Mouse (Mus musculus) right cerebral cortex, adult 2 months (tissue): Measurements from ENCODE around the gene Fkbp5.
A peak's percentile ranks its signal among the peaks of the same experiment; 100 is the strongest.

ENCODE experiments used
- DNase-seq, 2 experiments: peaks; one replicate each; pipeline ENCODE4 v3.0.0; 2021 to 2022; ENCODE audit warnings: low spot score in 2 of 2

Fkbp5 gene

DNA sequence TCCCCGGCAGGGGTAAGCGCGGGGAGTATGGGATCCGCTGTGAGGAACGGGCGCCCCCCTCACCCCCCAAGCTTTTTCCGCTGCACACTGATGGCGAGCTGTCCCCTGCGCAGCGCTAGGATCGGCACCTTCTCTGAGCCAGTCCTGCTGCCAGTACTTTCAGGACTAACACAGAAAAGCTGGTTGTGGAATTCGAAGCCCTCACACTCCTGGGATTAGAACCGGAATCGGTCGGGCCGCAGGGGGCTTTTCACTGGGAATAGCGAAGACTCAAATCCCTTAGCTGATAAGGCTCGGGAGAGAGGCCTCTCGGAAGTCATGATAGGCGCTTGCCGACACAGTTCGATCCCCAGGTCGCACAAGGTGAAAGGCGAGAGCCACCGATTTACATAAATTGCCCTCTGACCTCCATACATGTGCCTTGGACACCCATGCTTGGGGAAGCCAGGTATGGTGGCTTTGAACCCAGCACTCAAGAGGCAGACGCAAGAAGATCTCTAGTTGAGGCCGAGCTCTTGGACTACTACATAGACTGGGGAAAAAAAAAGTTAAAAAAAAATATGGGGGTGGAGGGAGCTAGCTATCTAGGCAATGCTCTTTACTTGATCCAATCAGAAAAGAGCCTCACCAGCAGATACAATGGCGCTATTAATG, 6.2 kb upstream of the Fkbp5 start:
- DNase-seq, result peak in 1 of 2 experiments; percentile 71

DNA sequence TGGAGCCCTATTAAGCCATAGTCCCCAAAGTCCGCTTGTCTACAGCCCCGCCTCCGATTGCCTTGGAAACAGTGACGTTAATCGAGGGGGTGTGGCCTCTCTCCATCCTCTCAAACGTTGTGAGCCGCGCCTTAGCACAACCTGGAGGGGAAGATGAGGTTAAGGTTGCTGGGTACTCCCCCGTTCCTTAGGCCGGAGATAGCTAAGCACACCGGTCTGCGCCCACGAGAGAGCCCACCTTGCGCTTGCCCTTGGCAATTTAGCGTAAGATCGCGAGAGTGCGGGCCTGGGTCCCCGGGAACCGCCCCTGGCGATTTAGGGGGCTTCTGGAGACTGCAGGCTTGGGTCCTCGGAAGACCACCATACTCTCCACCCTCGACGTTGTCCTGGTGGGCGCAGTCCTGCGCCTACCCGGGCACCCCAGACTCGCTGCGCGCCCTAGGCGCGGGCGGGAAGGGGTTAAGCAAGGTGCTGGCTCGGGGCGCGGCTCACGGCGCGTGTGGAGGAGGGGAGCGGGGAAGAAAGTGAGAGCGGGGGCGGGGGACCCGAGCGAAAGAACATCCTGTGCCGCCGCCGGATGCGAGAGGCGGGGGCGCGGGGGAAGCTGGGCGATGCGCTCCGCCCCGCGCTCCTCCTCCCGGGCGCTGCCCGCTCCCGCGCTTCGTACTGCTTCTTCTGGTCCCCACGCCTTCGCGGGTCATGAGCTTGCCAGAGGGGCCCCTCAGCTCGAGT, 5.5 kb upstream of the Fkbp5 start:
- peak; percentile 94 to 98 for DNase-seq

DNA sequence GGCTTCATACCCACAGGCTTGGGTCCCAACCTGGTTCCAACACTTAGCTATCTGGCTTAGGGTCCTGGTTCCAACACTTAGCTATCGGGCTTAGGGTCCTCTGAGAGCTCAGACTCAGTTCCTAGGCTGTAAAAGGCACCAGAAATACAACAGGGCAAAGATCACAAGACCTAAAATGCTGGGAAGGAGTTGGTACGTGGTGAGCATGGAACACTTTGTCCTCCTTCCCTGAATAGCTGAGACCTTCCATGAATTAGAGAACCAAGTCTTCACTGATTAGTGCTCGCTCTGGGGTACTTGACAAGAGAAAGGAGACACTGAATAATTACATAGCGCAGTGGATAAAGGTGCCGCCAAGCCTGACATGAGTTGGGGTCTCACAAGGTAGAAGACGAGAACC, 4.6 kb upstream of the Fkbp5 start:
- no peak for DNase-seq

DNA sequence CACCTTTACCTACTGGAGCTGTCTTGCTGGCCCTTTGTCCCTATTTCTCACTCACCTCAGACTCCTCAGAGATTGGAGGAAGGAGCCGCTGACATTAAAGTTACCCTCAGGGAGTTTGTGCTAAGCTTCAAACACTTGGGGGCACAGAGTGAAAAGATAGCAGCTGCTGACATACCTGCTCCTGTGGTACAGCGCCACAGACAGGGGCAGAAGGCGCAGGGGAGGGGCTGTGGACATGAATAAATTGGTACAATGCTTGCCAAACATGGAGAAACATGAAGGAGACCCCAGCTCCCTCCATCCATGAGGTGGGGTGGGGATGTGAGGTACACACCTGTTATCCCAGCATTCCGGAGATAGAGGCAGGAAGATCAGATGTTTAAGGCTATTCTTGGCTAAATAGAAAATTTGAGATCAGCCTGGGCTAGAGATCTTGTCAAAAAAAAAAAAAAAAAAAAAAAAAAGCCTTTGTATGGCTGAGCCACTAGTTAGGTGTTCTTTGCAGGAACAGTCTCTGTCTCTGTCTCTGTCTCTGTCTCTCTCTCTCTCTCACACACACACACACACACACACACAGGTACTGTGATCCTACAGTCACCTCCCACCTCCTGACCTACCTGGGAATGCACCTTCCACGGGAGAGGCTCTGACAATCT, 3.9 kb upstream of the Fkbp5 start:
- DNase-seq, result no peak

DNA sequence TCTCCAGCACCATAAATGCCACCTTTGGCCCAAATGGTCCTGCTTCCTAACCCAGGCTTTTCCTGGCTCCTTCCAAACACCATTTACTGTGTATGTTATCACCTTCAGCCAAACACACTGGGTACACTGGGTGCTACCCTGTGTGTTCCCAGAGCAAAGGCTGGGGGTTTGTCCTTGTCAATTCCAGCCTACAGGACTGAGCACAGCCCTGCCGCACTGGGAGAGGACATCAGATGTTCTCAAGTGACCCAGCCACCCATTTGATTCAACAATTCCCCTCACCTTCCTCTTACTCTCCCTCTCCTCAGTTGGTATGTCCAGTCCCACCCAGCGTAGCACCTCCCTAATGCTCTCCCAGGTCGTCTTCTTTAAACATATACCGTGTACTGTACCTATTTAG, 3.2 kb upstream of the Fkbp5 start:
- no peak for DNase-seq

DNA sequence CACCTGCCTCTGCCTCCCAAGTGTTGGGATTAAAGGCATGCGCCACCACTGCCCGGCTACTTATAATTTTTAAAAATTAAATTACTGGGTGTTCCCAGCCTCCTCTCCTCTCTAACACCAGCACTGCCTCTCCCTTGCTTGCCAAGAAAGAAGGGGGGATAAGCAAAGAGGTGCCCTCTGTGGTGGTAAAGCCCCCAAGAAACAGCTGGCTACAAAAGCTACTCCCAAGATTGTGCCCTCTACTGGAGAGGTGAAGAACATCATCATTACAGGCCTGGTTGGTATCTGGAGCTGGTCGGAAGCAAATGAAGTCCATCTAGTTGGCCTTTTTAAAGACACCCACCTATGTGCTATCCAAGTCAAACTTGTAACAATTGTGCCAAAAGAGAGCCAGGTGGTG, 2.5 kb upstream of the Fkbp5 start:
- DNase-seq, result no peak

DNA sequence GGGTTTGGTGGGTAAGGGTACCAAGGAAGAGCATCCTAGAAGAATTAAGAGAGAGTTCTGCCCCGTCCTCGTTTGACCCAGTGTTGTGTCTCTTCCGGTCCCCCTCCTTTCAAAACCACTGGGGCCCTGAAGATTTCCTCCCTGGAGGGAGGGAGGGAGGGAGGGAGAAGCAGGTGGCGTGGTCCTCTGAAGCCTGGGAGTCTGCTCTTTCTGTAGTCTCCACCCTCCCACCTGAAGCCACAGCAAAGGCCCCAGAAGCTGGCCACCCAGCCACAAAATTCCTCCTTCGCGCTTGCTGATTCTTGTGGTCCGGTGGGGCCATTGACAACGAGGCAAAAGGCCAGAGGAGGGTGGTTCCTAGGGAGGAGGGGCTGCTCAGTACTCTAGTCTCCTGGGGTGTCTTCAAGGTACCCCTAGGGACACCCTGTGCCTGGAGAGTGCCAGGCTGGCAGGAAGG, 1.3 kb upstream of the Fkbp5 start:
- DNase-seq, result no peak

DNA sequence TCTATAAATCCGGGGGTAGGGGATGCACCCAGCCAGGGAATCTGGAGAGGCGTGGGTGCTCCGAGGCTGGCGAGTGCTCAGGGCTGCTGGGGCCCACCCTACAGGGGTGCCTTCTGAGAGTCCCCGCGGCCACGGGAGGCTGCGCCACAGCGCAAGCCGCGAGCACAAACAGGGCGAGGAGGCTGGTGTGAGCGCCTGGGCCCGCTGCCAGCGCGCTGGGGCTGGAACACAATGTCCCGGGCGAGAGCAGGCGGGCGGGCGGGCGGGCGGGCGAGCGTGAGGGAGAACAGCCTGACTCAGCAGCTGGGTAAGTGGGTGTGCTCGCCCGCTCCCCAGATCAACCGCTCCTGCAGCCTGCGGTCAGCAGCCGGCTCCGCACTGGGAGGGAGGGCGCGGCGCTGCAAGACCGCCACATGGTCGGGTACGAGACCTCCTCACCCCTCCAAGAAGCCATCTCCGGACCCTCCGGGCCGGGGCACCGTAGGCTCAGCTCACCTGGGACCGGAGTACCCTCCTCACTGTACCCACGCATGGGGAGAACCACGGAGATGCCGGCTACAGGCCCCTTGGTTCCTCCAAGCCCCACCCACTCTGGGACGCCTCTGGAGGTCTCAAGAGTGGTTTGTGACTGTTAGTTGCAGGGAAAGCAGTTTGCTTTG, 758 bp upstream of the Fkbp5 start:
- DNase-seq, result peak; percentile 87 to 88

DNA sequence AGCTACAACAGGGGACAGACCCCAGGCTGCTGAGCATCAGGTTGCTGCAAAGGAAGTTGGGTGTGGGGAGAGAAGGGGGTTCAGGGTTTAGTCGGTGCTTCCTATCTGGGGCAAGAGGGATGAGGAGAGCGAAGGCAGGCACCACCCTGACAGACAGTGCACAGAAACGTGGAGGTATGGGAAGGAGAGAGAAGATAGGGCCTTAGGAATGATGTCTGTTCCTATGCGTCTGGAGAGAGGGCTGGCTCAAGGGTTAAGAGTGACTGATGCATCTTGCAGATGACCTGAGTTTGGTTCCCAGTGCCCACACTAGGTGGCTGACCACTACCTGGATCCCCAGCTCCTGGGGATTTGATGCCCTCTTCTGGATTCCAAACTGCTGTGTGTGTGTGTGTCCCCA, 446 bp downstream of the Fkbp5 start:
- no peak for DNase-seq

DNA sequence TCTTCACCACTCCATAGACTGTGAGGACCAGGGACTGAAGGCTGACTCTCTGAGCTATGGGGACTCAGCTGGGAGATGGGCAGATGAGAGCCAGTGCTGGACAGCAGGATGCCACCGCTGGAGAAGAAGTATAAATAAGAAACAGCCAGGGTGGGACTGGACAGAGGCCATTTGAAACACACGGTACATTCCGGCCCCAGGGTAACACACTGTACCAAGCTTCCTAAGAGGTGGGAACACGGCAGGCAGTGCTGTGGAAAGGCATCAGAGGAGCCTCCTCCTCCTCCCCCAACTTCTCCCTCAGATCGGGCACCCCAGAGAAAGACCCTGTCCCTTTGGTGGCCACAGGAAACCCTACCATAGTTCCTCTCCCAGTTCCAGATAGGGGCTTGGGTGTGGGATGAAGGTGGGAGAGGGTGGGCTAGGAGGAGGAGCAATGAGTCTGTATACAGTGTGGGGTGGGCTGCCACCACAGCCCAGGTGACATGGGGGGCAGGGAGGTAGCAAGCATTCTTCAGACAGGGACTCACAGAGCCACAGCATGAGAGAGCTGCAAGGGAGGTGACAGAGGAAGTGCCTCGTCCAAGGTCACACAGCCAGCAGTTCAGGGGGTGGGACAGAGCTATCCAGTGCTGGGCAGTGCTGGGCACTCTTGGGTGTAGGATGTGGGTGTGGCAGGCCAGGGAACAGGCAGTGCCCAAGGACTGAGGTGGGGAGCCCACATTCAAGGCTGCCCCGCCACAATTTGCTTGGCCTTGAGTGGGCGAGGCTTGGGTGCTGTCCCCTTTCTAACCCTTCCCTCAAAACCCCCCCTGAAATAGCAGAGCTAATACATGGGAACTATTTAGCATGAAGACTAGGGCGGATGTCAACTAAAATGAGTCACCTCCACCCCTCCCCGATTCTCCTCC, 1.6 kb downstream of the Fkbp5 start:
- no peak for DNase-seq

DNA sequence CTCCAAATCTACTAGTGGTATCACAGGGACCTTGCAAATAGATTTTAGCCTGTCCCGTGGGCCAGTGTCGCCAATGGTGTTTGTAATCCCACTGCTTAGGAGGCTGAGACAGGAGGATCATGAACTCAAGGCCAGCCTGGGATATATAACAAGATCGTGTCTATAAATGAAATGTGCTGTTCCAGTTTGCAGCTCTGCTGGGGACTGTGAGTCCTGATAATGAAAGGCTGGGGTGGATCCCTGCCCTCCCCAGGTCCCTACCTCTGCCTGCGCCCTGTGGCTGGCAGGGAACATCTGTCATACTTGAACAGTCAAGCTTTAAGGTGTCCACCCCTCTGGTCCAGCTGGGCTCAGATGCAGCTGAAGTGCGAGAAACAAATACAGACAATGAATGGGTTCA, 2.8 kb downstream of the Fkbp5 start:
- no peak for DNase-seq

DNA sequence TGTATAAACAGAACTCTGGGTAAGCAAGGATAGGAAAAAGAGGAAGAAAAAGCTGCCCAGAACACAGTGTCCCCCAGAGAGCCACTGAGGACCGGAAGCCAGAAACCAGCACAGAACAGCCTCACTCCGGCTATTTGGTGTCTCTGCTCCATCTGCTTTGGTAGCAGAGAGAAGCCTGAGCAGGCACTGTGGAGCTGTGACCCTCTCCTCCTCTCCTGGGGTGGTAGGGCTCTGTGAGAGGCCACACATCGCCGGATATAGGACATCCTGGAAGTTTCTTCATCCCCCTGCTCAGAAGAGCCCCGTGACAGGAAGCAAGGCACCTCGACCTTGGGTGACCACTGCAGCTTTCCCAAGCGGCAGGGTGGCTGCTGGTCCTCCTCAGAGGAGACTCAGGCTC, 3.5 kb downstream of the Fkbp5 start:
- no peak for DNase-seq

DNA sequence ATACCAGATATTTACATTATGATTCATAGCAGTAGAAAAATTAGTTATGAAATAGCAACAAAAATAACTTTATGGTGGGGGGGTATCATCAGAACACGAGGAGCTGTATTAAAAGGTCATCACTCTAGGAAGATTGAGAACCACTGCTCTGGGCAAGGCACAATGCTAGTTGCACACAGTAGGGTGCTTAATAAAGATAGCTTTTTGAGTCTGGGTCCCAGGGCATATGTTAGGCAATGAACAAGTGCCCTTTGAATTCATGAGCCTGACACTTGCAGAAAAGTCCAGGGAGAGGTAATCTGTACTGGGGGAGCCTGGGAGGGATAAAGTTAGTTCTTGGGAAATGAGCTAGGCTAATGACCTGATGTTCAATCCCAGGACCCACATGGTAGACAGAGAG, 4.0 kb downstream of the Fkbp5 start:
- DNase-seq, result no peak

DNA sequence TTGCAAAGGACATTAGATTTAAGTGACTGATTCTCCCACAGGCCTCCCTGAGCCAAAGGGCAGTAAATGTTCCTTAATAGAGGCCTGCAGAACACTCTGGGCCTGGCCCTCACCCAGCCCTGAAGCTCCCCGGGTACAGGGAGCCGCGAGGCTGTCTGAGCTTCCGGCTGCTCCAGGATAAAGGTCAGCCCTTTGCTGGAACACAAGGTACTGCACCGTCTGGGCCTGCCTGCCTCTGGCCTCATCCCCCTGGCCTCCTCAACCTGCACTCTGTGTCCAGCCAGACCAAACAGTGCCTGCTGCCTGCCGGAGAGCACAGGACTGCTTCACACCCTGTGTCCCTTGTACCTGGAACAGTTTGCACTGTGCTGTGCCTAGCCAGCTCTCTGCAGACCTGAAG, 4.6 kb downstream of the Fkbp5 start:
- no peak for DNase-seq

DNA sequence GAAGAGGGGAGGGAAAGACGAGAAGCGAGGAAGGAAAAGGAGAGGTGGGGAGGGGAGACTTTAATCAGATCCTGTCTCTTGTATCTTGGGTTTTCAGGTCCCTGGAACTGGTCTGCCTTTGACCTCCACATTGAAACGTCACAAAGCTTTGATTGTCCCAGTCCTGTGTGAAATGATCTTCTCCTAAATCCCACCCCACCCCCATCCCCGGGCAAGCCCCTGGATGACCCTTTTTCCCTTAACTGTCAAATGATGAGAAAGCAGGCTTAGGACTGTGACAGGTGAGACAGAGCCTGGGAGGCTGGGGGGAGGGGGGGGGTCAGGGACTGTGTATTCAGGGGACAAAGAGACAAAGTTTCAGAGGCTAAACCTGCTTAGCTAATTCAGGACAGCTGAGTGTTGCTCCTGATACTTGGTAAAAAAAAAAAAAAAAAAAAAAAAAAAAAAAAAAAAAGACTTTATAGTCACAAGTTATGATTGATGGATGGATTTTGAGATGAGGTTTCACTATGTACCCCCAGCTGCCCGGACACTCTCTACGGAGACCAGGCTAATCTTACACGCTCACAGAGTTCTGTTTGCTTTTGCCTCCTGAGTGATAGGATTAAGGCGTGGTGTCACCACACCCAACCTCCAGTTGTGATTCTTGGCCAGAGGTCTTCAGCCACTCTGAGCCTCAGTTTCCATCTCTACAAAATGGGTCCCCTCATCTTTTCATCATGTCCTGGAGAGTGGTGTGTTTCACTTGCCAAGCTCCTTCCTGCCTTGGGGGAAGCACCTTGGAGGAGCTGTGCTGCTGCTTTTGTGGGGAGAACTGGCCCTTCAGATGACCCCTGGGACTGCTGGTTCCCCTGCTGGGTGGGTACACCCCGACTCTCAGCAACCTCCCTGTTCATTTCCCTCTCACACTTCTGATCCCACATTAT, 5.4 kb downstream of the Fkbp5 start:
- no peak for DNase-seq

DNA sequence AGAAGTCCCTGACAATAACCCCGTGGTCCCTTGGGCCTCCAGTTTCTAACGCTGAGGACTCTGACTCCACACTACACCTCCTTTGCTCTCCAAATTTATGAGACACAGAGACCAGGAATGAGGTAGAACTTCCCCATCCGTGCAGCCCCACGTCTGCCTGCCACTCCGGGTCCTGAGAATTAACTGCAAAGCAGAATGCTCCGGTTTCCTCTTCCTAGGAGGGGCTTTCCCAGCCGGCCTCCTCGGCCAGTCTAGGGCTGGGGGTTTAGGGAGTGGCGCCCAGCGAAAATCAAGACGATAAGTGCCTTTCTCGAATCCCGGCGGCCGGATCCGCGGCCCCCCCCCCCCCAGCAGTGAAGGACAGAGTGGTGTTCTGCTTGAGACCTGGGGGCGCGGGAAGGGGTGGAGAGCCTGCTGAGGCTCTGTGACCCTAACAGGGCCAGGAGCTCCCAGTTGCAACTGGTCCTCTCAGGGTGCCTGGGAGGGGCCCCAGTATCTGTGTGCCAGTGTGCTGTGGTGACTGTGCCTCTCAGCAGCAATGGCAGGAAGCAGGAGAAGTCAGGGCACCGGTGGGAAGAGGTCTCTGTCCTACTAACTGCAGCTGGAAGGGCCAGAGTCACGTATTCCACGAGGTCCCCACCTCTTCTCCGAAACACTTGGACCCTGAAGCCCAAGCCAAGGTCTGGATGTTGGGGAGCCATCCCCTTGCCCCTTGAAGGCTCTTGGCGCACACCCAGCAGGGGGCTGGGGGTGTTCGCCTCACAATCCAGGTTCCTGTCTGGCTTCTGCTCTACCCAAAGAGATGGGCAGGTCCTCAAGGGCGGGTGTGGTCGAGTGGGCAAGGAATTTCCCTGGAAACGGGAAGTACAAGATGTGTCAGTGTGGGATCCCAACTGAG, 6.6 kb downstream of the Fkbp5 start:
- DNase-seq, result no peak

DNA sequence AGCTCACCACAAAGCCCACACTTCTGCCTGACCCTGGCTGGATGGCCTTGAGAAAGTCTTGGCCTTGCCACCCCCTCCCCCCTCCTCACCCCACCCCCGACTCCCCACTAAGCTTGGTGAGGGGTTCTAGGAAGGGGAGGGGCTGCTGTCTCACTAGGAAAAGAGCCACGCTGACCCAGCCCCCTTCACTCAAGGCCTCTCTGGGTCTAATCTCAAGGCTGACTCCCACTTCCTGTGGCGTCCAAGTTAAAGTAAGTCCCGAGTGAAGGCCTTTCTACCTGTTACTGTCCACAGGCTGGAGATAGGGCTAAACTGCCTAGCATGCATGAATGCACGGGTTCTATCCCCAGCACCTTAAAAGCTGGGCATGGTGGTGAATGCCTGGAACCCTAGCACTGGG, 9.8 kb downstream of the Fkbp5 start:
- no peak for DNase-seq

DNA sequence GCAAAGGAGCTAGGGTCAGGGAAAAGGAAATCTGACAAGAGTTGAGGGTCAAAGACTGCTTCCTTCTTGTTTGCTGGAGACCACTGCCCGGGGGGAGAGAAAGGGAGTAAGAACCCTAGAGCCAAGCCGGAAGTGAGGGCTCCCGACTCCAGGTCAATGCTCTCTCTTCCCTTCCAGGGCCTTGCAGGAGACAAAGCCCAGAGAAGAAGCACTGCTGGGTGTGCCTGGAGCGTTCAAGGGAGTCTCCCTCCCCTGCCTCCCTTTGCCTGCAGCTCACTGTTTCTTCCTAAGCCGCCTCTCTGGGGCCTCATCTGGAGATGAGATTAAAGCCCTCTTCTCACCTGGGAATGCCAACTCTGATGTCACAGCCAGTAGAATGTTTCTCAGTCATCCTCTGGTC, 10.4 kb downstream of the Fkbp5 start:
- DNase-seq, result no peak

DNA sequence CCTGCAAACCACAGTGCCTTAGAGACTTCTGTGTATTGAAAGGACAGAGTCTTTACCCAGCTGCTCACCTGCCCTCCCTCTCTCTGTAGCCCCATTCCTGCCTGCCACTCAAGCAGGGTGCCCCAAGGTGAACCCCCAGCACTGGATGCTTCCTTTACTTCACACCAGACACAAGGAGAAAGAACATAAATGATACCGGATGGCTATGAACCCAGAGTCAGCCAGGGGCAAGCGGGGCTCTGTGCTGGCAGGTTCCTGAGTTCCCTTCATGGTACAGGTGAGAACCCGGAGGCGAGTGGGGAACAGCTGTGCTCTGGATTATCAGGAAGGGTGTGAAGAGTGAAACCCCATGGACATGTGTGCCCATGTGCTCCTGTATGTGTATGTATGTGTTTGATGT, 11.7 kb downstream of the Fkbp5 start:
- DNase-seq, result no peak
